Mouse (Mus musculus) subcutaneous adipose tissue, adult 2 months (tissue): ENCODE measurements around the gene Gmps. TPM values are rescaled to one million over a fixed set of nuclear protein-coding genes. Genes with fewer than 3 reads are reported as not detected.

Experiments used
- polyA plus RNA-seq: library from polyadenylated mRNA; depleted of rRNA; stranded (reverse); fragments of >200 nt; gene quantifications from 2 replicates; pipeline ENCODE4 v1.2.3, GENCODE M21; 2012; ENCODE audit warnings: low replicate concordance; rRNA removed

Gene Gmps
- polyA plus RNA-seq: 3.4 and 5.5 TPM in 2 replicates

GRCm38 (mm10) chr3:63975955-63976908 lies at the start of gene Gmps:
Gene Gmps (plus strand): TSS chr3:63976106.

GRCm38 (mm10) chr3:63928878-63929859 lies 46.7 kb upstream of the Gmps start, which contains the start of gene E130311K13Rik:
Gene E130311K13Rik (minus strand): TSS chr3:63929472.

GRCm38 (mm10) chr3:63964100-63964921 lies 11.6 kb upstream of the Gmps start, which contains the start of gene Slc33a1:
Gene Slc33a1 (minus strand): TSS chr3:63964768.

Other genes with a start within 250 kb of the Gmps start
- 2.0 TPM in 1 of 2 replicates, not detected in the other for gene Plch1, start 76.6 kb upstream of the Gmps start, polyA plus RNA-seq
- gene E130311K13Rik, start 46.6 kb upstream of the Gmps start, polyA plus RNA-seq: 3.6 and 4.7 TPM in 2 replicates
- gene Slc33a1, start 11.3 kb upstream of the Gmps start, polyA plus RNA-seq: 12.8 and 17.3 TPM in 2 replicates
- gene Vmn2r1, start 105.4 kb downstream of the Gmps start, polyA plus RNA-seq: 0.04 and 0.06 TPM in 2 replicates
- not detected in 2 replicates for gene Vmn2r2, start 165.8 kb downstream of the Gmps start, polyA plus RNA-seq